Mouse (Mus musculus): ENCODE data around the gene Txnip.

The Txnip gene

DNA sequence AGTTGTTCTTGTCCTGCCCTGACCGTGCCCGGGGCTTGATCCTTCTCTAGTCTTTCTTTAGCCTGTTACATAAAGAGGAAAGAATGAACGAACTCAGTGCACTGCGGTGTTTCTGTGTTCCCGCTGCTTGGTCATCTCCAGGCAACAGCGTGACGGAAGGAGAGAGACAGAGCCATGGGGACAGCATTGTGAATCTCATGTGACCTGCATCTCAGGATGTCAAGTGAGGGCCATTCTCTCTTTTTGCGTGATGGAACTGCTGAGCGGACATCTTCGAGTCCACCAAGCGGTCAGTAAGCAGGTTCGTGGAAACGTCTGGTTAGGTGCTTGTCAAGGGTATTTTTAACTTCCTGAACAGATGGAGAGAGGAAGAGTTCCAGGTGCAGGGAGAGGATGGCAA, 11.7 kb downstream of the Txnip start:
- no peak for DNase-seq (ENCODE audit: low spot score in 2 of 2)

DNA sequence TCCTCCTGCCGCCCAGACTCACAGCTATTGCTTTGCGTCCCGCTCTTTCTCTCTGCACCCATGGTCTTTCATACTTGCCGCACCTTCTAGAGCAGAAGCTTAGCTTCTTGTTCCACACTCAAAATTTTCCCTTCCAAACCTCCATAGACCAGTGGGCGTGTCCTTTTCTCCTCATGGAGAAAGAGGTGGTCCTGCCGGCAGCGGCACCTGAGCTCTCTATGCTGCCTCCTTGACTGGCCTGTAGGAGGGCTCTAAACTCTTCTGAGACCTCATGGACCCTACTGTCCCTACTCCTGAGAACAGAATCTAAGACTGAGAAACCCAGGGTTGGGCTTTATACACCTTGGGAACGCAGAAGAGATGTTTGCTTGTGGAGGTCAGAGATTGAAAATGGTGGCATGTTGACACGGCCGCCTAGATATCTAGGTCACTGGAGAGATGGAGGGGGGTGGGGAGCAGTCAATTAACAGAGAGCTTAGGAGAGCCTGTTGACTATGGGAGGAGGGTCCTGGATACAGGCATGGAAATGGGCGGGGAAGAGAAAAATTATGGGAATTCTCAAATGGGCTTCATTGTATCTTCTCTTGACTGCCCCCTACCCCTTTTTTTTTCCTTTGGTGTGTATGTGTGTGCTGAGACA, 12.3 kb downstream of the Txnip start:
- DNase-seq (ENCODE audit: low spot score in 2 of 2) = no peak

DNA sequence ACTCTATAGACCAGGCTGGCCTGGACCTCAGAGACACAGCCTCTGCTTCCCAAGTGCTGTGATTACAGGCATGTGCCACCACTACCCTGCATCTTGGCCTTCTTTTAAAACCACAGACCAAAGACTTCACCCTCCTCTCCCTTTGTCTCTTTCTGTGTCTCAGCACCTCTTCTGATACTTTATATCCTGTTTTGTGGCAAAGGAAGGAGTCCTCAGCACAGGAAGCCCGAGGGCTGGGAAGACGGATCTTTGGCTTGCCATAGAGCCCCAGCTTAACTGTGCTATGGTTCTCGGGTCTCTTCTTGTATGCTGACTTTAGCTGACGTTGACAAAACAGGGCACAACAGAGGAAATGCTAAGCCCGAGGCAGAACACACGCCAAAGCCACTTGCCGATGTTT, 12.9 kb downstream of the Txnip start:
- DNase-seq (ENCODE audit: low spot score in 2 of 2) = no peak

DNA sequence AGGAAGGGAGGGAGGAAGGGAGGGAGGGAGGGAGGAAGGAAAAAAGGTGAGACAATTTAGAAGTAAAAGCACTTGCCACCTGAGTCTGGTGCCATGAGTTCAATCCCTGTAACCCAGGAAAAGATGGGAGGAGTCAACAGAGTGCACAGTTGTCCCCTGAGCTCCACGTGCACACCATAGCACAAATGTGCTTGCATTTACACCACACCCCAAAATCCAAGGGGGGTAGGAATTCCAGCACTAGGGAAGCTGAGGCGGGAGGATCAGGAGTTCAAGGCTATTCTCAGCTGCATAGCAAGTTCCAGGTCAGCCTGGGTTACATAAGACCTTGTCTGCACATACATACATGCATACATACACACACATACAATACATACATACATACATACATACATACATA, 13.6 kb downstream of the Txnip start:
- DNase-seq (ENCODE audit: low spot score in 2 of 2) = no peak

DNA sequence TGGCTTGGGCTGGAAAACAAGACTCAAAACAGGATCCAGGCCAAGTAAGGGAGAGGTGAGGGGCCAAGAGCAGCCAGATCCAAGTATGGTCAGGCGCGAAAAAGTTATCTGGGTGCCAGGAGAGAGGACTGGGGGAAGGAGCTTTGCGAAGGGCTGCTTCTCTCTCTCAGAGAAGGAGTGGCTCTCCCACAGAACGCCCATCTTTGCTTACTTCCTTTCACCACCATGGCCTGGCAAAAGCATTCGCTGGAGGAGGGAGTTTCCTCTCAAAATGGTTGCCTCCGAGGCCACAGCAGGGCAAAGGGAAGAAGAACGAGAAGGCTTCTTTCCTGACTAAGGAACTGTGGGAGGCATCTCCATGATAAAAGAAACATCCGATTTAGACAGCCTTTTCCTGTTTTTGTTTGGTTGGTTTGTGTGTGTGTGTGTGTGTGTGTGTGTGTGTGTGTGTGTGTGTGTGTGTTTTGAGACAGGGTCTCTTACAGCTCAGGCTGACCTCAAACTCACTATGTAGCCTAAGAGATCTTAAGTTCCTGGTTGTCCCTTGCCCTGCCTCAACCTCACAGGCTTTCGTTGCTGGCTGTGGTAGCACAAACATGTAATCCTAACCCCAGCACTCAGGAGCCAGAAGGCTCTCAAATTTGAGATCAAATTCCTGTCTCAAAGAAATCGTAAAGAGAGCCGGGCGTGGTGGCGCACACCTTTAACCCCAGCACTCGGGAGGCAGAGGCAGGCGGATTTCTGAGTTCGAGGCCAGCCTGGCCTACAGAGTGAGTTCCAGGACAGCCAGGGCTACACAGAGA, 14.3 kb downstream of the Txnip start:
- DNase-seq (ENCODE audit: low spot score in 2 of 2) = no peak

DNA sequence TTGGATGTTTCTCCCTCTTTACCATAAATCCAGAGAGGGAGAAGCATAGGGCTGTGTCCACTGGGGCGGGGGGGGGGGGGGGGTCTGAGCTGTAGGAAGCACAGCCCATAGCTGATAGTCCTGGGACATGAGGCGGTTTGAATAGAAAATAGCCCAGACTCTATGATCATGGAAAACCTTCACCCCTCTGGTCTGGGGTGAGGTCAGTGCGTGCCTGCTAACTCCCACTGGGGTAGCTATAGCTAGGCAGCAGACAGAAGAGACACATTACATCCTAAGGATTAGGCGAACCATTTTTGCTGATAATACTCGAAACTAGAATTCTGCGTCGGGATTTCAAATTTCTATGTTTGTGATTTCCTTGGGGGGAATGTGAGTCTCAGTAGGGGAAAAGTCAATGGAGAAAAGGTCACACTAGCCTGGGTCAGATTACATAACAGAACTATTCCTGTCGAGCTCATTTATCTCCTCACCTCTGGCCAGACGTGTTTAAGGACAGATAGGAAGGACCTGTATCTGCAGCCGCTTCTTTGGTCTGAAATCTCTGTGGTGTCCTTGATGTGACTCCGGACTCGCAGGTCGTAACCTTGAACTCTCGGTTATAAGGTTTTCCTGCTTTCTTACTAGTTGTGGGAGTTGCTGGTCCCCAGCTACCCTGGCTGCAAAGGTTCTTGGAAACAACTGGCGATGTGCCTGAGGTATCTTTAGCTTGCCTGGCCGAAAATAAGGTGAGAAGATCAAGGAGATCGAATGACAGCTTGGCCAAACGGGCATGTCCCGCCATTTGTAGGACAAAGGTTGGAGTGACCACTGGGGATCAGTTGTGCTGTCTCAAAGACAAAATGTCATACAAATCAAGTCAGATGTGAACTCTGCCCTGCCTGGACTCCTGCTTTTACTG, 16.1 kb downstream of the Txnip start:
- no peak for DNase-seq (ENCODE audit: low spot score in 2 of 2)

DNA sequence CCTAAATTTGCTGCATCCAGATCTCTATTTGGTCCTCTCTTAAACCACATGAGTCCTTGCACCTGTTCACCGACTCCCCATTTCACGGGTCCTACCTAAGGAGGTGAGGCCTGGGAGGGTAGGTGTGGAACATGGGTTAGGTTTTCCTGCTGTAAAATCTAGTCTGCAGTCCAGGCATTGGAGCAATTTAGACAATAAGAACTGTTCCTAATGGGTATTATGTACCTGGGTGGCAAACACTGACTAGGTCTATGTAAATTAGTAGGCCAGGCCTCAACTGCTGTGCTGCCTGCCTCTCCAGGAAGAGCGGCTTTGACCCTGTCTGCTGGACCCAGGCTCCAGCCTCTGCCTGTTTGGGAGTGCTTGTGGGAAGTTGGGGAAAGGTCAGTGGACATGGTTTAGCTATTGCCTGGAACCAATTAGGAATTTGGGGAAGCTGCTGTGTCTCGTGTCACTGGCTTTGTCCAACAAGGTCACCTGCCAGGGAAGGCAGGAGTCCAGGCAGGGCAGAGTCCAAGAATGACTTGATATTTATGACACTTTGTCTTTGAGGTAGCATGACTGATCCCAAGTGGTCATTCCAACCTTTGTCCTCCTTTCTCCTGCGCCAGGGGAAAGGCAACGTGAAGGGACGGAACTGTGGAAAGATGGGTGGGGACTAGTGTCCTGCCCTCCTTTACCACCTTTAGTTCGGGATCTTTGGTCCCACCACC, 17.7 kb downstream of the Txnip start:
- no peak for DNase-seq (ENCODE audit: low spot score in 2 of 2)

DNA sequence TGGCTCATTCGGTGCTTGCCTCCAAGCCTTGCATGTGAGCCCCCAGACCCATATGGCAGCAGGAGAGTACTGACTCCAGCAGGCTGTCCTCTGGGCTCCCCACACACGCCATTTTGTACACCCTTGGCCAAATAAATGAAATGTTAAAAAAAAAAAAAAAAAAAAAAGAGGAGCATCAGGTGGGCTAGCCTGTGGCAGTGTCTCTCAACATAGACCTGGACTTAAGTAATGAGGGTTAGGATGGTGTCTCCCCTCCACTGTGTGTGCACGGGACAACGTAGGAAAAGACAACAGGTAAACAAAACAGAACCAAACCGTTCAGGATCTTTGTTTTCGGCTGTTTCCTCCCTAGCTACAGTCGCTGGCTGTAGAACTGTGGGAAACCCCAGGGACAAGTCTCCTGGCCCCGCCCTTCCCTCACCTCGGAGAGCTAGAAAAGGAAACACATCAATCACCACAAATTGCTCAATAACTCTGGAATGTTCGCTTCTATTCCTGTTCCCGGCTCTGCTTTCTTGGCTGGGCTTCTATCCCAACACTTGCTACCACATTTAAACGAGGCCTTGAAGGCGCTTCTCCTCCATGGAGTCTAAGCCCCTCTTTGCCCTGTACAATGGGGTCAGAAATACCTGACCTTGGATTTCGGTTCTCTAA, 18.4 kb downstream of the Txnip start:
- peak in 1 of 2 experiments; percentile 73 for DNase-seq (ENCODE audit: low spot score in 2 of 2)

DNA sequence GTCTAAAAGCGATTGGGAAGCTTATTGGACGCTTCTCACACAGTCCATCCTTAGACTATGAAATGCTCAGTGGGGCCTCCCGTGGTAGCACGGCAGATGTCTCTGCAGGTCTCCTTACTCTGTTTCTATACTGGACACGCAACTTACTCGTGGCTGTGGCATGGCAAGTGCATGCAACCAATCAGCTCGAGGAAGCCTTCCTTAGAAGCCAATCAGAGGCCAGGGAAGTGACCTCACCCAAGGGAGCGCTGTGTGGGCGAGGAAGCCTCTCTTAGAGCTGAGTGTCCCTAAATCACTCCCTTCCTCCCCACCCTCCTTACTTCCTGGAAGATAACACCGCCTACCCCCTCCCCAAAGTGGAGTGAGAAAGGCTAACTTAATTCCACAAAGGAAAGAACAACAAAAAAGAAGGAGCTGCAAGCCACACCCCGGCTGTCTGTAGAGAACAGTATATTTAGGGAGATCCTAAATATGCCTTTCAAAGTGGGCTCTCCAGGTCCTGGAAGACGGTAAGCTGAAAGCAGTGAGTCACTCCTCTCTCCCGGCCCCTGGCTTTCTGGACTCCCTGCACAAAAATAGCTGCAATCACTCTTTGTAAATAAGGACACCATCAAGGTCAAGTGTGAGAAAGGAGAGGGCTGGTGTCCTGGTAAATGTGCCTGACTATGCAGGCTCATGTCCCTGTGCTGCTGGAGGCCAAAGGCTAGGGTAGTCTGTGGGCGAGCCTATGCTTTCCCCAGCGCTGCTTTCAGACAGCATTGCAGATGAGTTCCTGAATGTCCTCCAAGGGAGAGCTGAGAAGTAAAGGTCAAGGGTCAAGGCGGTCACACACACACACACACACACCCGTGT, 19.2 kb downstream of the Txnip start, which contains the start of gene Gm16253:
Gene Gm16253, plus strand, starts transcription at position 295 of the 852 bp plus-strand sequence.
- peak in 1 of 2 experiments; percentile 91 for DNase-seq (ENCODE audit: low spot score in 2 of 2)

DNA sequence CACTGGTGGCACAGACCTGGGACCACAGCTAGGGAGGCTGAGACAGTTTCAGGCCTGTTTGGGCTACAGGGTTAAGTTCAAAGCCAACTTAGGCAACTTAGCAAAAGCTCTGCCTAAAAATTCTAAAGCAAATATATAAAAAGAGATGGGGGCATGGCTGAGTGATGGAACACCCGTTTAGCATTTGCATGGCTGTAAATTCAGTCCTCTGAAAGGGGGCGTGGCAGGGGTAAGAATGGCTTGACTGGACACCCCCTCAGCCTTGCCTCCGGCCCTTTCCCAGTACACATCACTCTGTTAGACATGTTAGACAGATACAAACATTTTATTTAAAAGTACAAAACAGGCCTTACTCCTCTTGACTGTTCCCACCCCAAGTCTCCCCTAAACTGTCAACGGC, 19.8 kb downstream of the Txnip start:
- no peak for DNase-seq (ENCODE audit: low spot score in 2 of 2)

DNA sequence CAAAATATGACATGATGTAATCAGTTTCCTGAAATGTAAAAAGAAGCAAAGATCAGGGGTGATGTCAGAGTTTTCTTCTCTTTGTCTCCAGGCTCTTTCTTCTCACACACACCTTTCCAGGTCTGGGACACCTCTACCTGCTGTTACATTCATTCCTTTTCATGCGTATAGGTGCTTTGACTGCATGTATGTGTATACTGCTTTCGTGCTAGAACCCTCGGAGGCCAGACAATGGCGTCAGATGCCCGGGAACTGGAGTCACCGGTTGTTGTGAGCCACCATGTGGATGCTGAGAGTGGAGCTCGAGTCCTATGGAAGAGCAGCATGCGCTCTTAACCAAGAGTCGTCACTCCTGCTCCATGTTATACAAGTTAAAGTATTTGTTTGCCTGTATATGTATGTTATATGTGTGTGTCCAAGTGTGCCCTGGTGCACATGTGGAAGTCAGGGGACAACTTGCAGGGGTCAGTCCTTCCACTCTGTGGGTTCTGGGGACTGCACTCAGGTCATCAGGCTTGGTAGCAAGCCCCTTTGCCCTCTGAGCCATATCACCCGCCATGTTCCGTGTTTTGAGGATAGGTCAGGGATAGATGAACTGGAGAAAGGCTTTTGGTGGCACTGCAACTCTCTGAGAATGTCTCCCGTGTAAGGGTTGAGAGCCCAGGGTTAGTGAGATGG, 20.9 kb downstream of the Txnip start:
- DNase-seq (ENCODE audit: low spot score in 2 of 2) = no peak

DNA sequence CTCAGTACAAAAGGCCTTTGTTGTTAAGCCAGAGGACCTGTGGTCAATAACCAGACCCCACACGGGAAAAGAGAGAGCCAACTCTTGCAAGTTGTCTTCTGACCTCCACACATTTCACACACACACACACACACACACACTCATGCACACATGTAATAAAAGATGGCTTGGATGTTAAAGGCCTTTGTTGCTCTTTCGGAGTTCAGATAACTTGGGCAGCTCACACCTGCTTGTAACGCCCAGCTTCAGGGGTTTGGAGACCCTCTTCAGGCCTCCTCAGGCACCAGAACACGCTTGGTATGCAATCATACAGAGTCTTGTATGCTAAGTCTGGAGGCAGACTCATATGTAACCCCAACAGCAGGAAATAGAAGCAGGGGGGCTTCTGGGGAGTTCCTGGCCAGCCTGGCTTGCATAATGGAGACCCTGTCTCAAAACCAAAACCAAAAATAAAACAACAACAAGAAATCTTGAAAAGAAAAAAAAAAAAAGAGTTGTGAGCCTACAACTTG, 21.5 kb downstream of the Txnip start:
- DNase-seq (ENCODE audit: low spot score in 2 of 2) = no peak

DNA sequence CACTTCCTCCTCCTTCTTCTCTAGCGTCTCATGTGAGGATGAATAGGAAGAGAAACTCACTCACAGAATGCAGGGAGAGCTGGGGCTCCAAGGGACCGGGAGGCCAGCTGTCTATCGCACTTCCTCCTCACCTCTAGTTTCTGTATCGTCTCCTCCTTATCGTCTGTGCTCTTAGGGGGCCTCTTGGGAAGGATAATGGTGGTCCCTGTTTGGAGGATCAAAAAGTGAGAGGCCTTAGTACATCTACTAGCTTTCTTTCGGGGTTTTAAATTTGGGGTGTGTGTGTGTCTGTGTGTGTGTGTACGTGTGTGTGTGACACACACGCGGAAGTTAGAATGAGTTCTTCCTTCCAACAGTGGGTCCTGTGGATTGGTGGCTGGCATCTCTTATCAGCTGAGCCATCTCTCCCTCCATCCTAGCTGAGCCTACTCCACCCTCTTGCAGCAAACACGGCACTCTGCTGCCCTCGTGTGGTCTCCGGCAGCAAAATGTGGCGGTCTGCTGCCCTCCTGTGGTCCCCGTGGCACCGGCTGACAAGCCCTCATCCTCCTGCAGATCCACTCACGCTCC, 22.2 kb downstream of the Txnip start:
- peak; percentile 81 to 86 for DNase-seq (ENCODE audit: low spot score in 2 of 2)

DNA sequence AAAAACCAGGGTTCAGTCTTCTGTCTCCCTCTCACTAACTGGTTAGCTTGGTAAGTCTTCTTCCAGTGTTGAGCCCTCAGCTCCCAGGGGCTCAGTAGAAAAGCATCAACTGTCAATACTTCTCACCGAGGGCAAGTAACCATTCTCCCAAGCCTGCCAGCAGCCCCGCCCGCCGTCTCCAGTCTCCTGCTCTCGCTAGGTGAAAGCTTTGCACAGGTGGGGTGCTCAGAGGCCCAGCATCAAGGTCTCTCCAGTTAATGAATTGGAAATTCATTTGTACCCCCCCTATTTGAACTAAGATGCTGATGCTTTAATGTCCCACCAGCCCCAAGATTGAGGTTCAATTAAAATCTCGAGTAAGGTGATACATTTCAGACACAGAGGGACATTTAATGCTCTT, 23.4 kb downstream of the Txnip start:
- no peak for DNase-seq (ENCODE audit: low spot score in 2 of 2)

DNA sequence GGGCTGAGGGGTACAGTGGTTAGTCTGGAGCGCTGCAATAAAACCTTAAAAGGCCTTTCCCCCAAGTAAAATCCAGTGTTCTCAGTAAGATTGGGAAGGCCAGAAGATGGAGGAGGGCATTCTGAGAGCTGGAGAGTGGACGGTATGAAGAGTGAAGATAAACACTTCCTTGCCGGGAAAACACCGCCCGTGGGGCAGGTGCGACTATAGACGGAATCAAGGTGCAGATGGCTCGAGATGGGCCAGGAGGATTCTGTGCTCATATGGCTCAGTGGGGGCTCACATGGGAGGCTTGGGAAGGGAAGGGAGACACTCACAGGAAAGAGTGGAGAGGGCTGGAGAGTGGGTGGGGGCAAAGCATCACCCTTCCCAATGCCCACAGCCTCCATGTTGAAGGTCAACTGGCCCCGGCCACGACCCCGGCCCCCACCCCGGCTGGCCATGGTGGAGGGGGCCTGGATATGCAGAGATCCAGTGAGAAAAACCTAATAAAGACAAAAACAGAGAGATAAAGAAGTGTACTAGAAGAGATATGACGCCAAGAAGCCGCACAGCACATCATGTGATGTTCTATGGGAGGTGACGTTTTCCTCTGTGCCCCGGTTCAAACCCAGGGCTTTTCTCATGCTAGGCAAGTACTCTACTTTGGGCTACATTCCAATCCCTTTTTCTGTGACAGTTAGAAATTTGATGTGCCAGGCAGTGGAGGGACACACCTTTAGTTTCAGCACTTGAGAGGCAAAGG, 24.2 kb downstream of the Txnip start:
- no peak for DNase-seq (ENCODE audit: low spot score in 2 of 2)

DNA sequence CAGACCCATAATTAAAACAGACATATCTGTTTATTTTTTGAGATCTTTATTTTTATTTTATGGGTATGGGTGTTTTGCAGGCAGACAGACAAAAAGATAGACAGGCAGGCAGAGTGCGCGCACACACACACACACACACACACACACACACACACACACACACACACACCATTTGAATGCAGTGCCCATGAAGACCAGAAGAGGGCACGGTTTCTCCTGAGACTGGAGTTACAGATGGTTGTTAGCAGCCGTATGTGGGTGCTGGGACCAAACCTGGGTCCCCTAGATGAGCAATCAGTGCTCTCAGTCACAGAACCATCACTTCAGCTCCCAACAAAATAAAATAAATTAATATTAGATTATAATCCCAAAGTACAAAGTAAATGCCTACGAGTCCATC, 25.6 kb downstream of the Txnip start:
- no peak for DNase-seq (ENCODE audit: low spot score in 2 of 2)

DNA sequence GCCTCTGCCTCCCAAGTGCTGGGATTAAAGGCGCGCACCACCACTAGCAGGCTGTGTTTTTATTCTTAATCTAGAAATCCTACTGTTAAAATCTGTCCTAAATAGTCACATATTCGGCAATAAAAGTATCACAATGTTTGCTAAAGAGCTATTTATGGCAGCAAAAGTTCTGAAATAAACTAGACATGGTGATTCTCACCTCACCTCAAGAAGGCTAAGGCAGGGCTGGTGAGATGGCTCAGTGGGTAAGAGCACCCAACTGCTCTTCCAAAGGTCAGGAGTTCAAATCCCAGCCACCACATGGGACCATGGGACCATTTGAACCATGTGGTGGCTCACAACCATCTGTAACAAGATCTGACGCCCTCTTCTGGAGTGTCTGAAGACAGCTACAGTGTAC, 32.9 kb downstream of the Txnip start:
- no peak for DNase-seq (ENCODE audit: low spot score in 2 of 2)

DNA sequence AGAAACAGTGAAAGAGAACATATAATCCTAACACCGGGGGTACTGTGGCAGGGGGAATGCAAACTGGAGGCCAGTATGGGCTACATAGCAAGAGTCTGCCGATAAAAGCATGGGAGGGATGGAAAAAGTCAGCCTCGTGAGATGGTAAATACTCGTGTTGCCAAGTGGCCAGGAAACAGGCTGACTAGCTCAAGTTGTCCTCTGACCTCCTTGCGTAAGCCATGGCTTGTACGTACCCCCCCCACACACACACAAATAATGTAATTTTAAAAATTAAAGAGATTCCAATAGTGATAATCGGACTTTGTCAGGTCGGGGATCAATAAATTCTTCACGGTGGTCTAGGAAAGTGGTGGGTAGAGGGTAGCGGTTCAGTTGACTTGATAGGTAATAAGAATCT, 35.6 kb downstream of the Txnip start:
- DNase-seq (ENCODE audit: low spot score in 2 of 2) = no peak
